Mouse (Mus musculus): Measurements from ENCODE around the gene Ndufb8. TPM values are rescaled to one million over a fixed set of nuclear protein-coding genes. Genes with fewer than 3 reads are reported as not detected.

The Ndufb8 gene
- total RNA-seq, 2 experiments from 2014 or later = 1,200 to 1,283 TPM

- no peak for DNase-seq
These were observed 25.2 kb downstream of the Ndufb8 start for GRCm38 (mm10) chr19:44530018-44530417.

GRCm38 (mm10) chr19:44525551-44526205 lies 29.6 kb downstream of the Ndufb8 start:
- no peak for DNase-seq

GRCm38 (mm10) chr19:44519152-44519551 lies 36.1 kb downstream of the Ndufb8 start:
- peak; percentile 74 for DNase-seq

- DNase-seq = peak; percentile 27
These were observed 37.1 kb downstream of the Ndufb8 start for GRCm38 (mm10) chr19:44517996-44518768.

- DNase-seq = no peak
These were observed 39.5 kb downstream of the Ndufb8 start for GRCm38 (mm10) chr19:44515769-44516168.

GRCm38 (mm10) chr19:44514521-44515451 lies 40.5 kb downstream of the Ndufb8 start:
- DNase-seq = no peak

- DNase-seq = no peak
These were observed 41.2 kb downstream of the Ndufb8 start for GRCm38 (mm10) chr19:44513921-44514482.

GRCm38 (mm10) chr19:44513054-44513833 lies 42.0 kb downstream of the Ndufb8 start:
- no peak for DNase-seq

GRCm38 (mm10) chr19:44512601-44513000 lies 42.6 kb downstream of the Ndufb8 start:
- DNase-seq = no peak

- peak; percentile 41 for DNase-seq
These were observed 43.6 kb downstream of the Ndufb8 start for GRCm38 (mm10) chr19:44511451-44512231.

- no peak for DNase-seq
These were observed 44.6 kb downstream of the Ndufb8 start for GRCm38 (mm10) chr19:44510534-44511175.

- DNase-seq = no peak
These were observed 52.5 kb downstream of the Ndufb8 start for GRCm38 (mm10) chr19:44502741-44503140.

GRCm38 (mm10) chr19:44501925-44502324 lies 53.3 kb downstream of the Ndufb8 start:
- DNase-seq = no peak

GRCm38 (mm10) chr19:44500240-44500639 lies 55.0 kb downstream of the Ndufb8 start:
- DNase-seq = no peak

GRCm38 (mm10) chr19:44498936-44499335 lies 56.3 kb downstream of the Ndufb8 start:
- no peak for DNase-seq

Other genes starting within 250 kb of the Ndufb8 start
- gene Scd4, start 222.3 kb downstream of the Ndufb8 start, total RNA-seq (2021) = 10 to 100 TPM; 47.7 to 52.4 TPM
- gene Scd1, start 147.6 kb downstream of the Ndufb8 start, total RNA-seq (2021) = 10 to 100 TPM; 12.3 to 12.9 TPM
- gene Wnt8b, start 62.0 kb downstream of the Ndufb8 start, total RNA-seq (2021) = not detected
- gene Sec31b, start 9.6 kb downstream of the Ndufb8 start, total RNA-seq (2021) = 1 to 10 TPM; 3.9 to 4.2 TPM
- gene Gm20538, start 2.6 kb downstream of the Ndufb8 start, total RNA-seq (2021) = not detected
- gene Hif1an, start 7.4 kb upstream of the Ndufb8 start, total RNA-seq (2021) = 10 to 100 TPM; 43.7 to 44.5 TPM
- gene Pax2, start 200.6 kb upstream of the Ndufb8 start, total RNA-seq (2021) = not detected

All from heart, postnatal 4 days (tissue).